In genomic region chr4:132354571-132354970, GRCm38 (mm10) we compare ENCODE assay signal across 9 mouse cellular contexts. TPM values are rescaled to one million over a fixed set of nuclear protein-coding genes. Genes with fewer than 3 reads are reported as not detected.
DNase-seq lines count a peak whose midpoint lies in the region; ATAC-seq and TF ChIP-seq lines count a peak whose summit lies in the region.
"Had no signal": no experiment of that assay in that cellular context is flagged by ENCODE, and none has a peak within 500 bp of the region (broad histone marks: within the 10 kb centered on the region; RNA-seq: fewer than 3 reads in every experiment).

No protein-coding gene starts in this region.

- H3K9ac ChIP-seq in kidney, embryonic 16.5 days (replicated peaks; ENCODE audit: low read length) = no peak overlapping the region
- H3K9ac ChIP-seq in stomach, postnatal 0 days (ENCODE audit: low read length) = no peak overlapping the region
- H3K9ac ChIP-seq in midbrain, embryonic 15.5 days = no peak overlapping the region
- no peak overlapping the region for H3K9ac ChIP-seq in midbrain, embryonic 13.5 days (replicated peaks)

- no peaks in the 10 kb centered on the region for H3K9me3 ChIP-seq in kidney, embryonic 16.5 days (ENCODE audit: low read length)
- H3K9me3 ChIP-seq in stomach, postnatal 0 days (ENCODE audit: control insufficient read depth, low read length) = no peaks in the 10 kb centered on the region
- H3K9me3 ChIP-seq in midbrain, embryonic 15.5 days = no peaks in the 10 kb centered on the region
- H3K9me3 ChIP-seq in midbrain, embryonic 13.5 days = no peaks in the 10 kb centered on the region

- peak; percentile 58 for DNase-seq in kidney, adult 18-20 months
- DNase-seq in adrenal gland, adult 2 months = peak; percentile 89
- peak; percentile 64 for DNase-seq in kidney, postnatal 14 days
- peak; percentile 68 for DNase-seq in stomach, postnatal 0 days (ENCODE audit: low spot score)

- WGBS in kidney, embryonic 16.5 days = 92% methylated on average over 4 of the region's 4 CpGs
- 66% methylated on average over 4 of the region's 4 CpGs for WGBS in stomach, postnatal 0 days
- WGBS in midbrain, embryonic 15.5 days = 91% methylated on average over 4 of the region's 4 CpGs
- WGBS in midbrain, embryonic 13.5 days = 90% methylated on average over 4 of the region's 4 CpGs

- no peak for ATAC-seq in kidney, embryonic 16.5 days (ENCODE audit: low FRiP score, low TSS enrichment)
- peak; percentile 36 for ATAC-seq in stomach, postnatal 0 days (ENCODE audit: low FRiP score, low TSS enrichment)
- ATAC-seq in midbrain, embryonic 15.5 days (replicated peaks) = no peak
- ATAC-seq in activated CD4-positive, CD25-positive, alpha-beta regulatory T cell, adult 4 months = no peak
- no peak for ATAC-seq in midbrain, embryonic 13.5 days

- H3K4me3 ChIP-seq in kidney, embryonic 16.5 days (ENCODE audit: low read length) = no peak overlapping the region
- no peak overlapping the region for H3K4me3 ChIP-seq in stomach, postnatal 0 days (ENCODE audit: low read depth, low read length)
- no peak overlapping the region for H3K4me3 ChIP-seq in midbrain, embryonic 15.5 days
- no peak overlapping the region for H3K4me3 ChIP-seq in midbrain, embryonic 13.5 days (replicated peaks)

- TF ChIP-seq CTCF in stomach, postnatal 0 days (IDR thresholded peaks at IDR 0.05; ENCODE audit: low read depth) = no peak

- no peak overlapping the region for H3K4me2 ChIP-seq in kidney, embryonic 16.5 days (replicated peaks; ENCODE audit: low read depth, low read length)
- no peak overlapping the region for H3K4me2 ChIP-seq in stomach, postnatal 0 days (replicated peaks; ENCODE audit: low read depth)
- no peak overlapping the region for H3K4me2 ChIP-seq in midbrain, embryonic 15.5 days
- H3K4me2 ChIP-seq in midbrain, embryonic 13.5 days (replicated peaks) = no peak overlapping the region

- TF ChIP-seq EP300 in stomach, postnatal 0 days (optimal IDR thresholded peaks at IDR 0.05) = peak; percentile 57

- peaks cover 30% of the 10 kb centered on the region for H3K36me3 ChIP-seq in kidney, embryonic 16.5 days (ENCODE audit: insufficient read depth, low read length)
- peaks cover 12% of the 10 kb centered on the region for H3K36me3 ChIP-seq in stomach, postnatal 0 days (ENCODE audit: control insufficient read depth, insufficient read depth, low read length)
- H3K36me3 ChIP-seq in midbrain, embryonic 15.5 days (replicated peaks) = peaks cover 18% of the 10 kb centered on the region; the same call in 1 of the 2 replicates
- peaks cover 28% of the 10 kb centered on the region for H3K36me3 ChIP-seq in midbrain, embryonic 13.5 days

- peaks cover 13% of the 10 kb centered on the region for H3K4me1 ChIP-seq in kidney, embryonic 16.5 days (ENCODE audit: insufficient read depth, low read length)
- no peaks in the 10 kb centered on the region for H3K4me1 ChIP-seq in stomach, postnatal 0 days (replicated peaks; ENCODE audit: control insufficient read depth, insufficient read depth)
- peaks cover 17% of the 10 kb centered on the region for H3K4me1 ChIP-seq in midbrain, embryonic 15.5 days
- peaks cover 19% of the 10 kb centered on the region for H3K4me1 ChIP-seq in midbrain, embryonic 13.5 days (replicated peaks)

- H3K27me3 ChIP-seq in kidney, embryonic 16.5 days (ENCODE audit: insufficient read depth, low read length) = no peaks in the 10 kb centered on the region
- no peaks in the 10 kb centered on the region for H3K27me3 ChIP-seq in stomach, postnatal 0 days (ENCODE audit: control insufficient read depth, insufficient read depth, low read length)
- H3K27me3 ChIP-seq in midbrain, embryonic 15.5 days (replicated peaks) = no peaks in the 10 kb centered on the region
- no peaks in the 10 kb centered on the region for H3K27me3 ChIP-seq in midbrain, embryonic 13.5 days

- no peak overlapping the region for H3K27ac ChIP-seq in kidney, embryonic 16.5 days (ENCODE audit: low read length)
- H3K27ac ChIP-seq in stomach, postnatal 0 days (replicated peaks) = peak overlapping the region; percentile 95; the same call in 1 of the 2 replicates
- H3K27ac ChIP-seq in midbrain, embryonic 15.5 days = no peak overlapping the region
- no peak overlapping the region for H3K27ac ChIP-seq in midbrain, embryonic 13.5 days

RNA-seq across cellular contexts. Expression of gene Rcc1, which starts 1.2 kb away (rescaled TPM):
- 89.6 and 92.7 TPM in 2 replicates for polyA plus RNA-seq in kidney, embryonic 16.5 days (2015; fragmentation: Nextera tagmentation; extraction: Ambion mirVana)
- total RNA-seq in adrenal gland, adult 2 months (2021) = 10 to 100 TPM; 12.4 to 16.9 TPM
- 4.3 TPM in 2 replicates for polyA plus RNA-seq in adrenal gland, adult 2 months (2012; rRNA removed)
- 23.4 and 25.2 TPM in 2 replicates for polyA plus RNA-seq in stomach, postnatal 0 days (2015; fragmentation: Nextera tagmentation; extraction: Ambion mirVana)
- 36.4 and 39.0 TPM in 2 replicates for polyA plus RNA-seq in midbrain, embryonic 15.5 days (2015; fragmentation: Nextera tagmentation; extraction: Ambion mirVana)
- polyA plus RNA-seq in activated CD4-positive, CD25-positive, alpha-beta regulatory T cell, adult 4 months (2017; shearing (Covaris generic)) = 10 to 100 TPM in 1 of 2 experiments, 1 to 10 TPM in 1; 9.5 to 25.2 TPM
- 54.1 and 54.6 TPM in 2 replicates for polyA plus RNA-seq in midbrain, embryonic 13.5 days (2015; fragmentation: Nextera tagmentation; extraction: Ambion mirVana)

RNA-seq across cellular contexts. Expression of gene Trnau1ap, which starts 25.2 kb away (rescaled TPM):
- polyA plus RNA-seq in kidney, embryonic 16.5 days (2015; fragmentation: Nextera tagmentation; extraction: Ambion mirVana) = 75.8 and 77.0 TPM in 2 replicates
- 10 to 100 TPM; 31.6 to 36.4 TPM for total RNA-seq in adrenal gland, adult 2 months (2021)
- polyA plus RNA-seq in adrenal gland, adult 2 months (2012; rRNA removed) = 14.9 and 16.5 TPM in 2 replicates
- 45.5 and 45.7 TPM in 2 replicates for polyA plus RNA-seq in stomach, postnatal 0 days (2015; fragmentation: Nextera tagmentation; extraction: Ambion mirVana)
- 71.2 and 84.6 TPM in 2 replicates for polyA plus RNA-seq in midbrain, embryonic 15.5 days (2015; fragmentation: Nextera tagmentation; extraction: Ambion mirVana)
- polyA plus RNA-seq in activated CD4-positive, CD25-positive, alpha-beta regulatory T cell, adult 4 months (2017; shearing (Covaris generic)) = 10 to 100 TPM; 36.0 to 41.5 TPM
- polyA plus RNA-seq in midbrain, embryonic 13.5 days (2015; fragmentation: Nextera tagmentation; extraction: Ambion mirVana) = 78.6 and 83.6 TPM in 2 replicates

RNA-seq across cellular contexts. Expression of gene Rab42, which starts 51.4 kb away (rescaled TPM):
- polyA plus RNA-seq in kidney, embryonic 16.5 days (2015; fragmentation: Nextera tagmentation; extraction: Ambion mirVana) = 3.9 and 4.1 TPM in 2 replicates
- total RNA-seq in adrenal gland, adult 2 months (2021) = 1 to 10 TPM; 1.4 to 3.0 TPM
- 3.2 and 3.3 TPM in 2 replicates for polyA plus RNA-seq in adrenal gland, adult 2 months (2012; rRNA removed)
- 2.3 and 2.6 TPM in 2 replicates for polyA plus RNA-seq in stomach, postnatal 0 days (2015; fragmentation: Nextera tagmentation; extraction: Ambion mirVana)
- polyA plus RNA-seq in midbrain, embryonic 15.5 days (2015; fragmentation: Nextera tagmentation; extraction: Ambion mirVana) = 2.0 and 2.4 TPM in 2 replicates
- not detected for polyA plus RNA-seq in activated CD4-positive, CD25-positive, alpha-beta regulatory T cell, adult 4 months (2017; shearing (Covaris generic))
- 0.58 and 0.92 TPM in 2 replicates for polyA plus RNA-seq in midbrain, embryonic 13.5 days (2015; fragmentation: Nextera tagmentation; extraction: Ambion mirVana)
- total RNA-seq: neutrophil, adult 5-6 weeks had no signal
